Mouse (Mus musculus) skeletal muscle tissue, adult 2 months (tissue): ENCODE data around the gene C1ql3.

ENCODE experiments used
- DNase-seq: peaks from one replicate; pipeline ENCODE4 v3.0.0-alpha.2; 2012; ENCODE audit warnings: low read depth, low spot score

C1ql3 gene

DNA sequence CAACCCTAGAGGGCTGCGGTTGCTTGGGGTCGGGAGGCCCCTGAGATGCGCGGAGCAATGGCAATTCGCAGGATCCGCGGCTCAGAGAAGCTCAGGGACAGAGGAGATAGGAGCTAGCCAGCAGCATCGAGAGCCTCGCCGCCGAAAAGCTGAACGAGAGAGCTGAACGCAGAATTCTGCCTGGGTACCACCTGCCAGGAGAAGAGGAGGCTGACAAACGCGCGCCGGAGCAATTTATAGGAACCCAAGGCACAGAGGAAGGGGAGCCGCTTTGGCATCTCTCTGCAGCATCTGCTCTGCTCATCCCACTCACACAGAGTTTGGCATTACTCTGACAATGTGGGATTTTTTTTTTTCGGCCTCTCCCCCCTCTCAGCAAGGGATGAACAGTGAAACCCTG is at the start of gene C1ql3:
TSS of gene C1ql3 (minus strand) at position 335 of the 400 bp plus-strand sequence.
- DNase-seq = no peak

DNA sequence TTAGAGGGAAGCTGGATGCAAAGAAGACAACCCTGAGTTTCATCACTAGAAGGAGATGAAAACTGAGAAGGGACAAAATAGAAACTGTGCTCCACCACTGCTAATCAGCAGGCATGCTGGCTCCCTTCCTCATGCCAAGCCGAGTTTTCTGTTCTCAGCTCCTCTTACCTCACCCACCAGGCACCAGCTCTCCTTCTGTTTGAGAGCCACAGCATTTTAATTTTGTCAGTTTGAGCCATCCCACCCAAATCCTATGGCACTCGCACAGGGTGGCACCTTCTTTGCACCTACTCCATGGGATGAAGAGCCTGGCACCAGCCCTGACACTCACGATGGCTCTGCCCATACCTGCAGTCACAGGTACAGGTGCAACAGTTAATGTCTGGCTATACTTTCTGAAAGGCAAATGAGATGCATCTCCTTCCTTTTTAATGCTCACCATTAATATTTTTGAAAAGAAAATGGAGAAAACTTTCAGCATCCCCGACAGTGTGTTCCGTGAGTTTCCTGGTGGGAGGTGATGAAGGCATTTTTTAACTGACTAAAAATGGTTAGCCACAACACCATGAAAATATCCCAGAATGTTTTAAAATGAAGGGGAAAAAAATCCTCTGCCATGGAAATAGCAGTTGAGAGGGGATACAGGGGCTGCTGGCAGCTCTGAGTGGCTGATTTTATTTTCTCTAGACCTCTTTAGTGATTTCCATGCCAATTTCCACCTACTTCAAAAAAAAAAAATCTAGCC is 49.0 kb upstream of the C1ql3 start:
- DNase-seq = no peak

DNA sequence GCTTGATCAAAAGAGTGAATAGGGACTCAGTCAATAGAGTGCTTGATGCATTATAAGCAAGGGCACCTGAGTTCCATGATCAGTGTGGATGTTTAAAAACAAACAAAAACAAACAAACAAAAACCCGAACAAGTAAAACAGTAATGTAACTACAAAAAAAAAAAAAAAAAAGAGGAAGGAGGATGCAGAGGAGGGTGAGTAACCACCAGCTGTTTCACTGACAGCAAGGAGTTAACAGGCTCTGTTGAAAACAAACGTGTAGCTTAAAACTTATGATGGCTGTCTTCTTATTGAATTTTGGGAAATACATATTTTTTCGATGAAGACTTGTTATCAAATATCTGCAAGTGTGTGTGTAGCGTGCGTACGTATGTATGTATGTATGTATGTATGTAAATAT is 37.0 kb upstream of the C1ql3 start:
- DNase-seq = no peak

DNA sequence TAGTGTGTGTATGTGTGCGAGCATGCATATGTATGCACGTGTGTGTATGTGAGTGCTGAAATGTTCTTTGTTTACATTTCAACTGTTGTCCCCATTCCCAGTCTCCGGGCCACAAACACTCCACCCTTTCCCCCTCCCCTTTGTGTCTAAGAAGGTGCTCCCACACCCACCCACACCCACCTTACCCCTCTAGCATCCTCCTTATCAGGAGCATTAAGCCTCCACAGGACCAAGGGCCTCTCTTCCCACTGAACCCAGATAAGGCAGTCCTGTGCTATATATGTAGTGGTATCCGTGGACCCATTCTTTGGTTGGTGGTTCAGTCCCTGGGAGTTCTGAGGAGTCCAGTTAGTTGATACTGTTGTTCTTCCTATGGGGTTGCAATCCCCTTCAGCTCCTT is 32.9 kb upstream of the C1ql3 start:
- DNase-seq = no peak

DNA sequence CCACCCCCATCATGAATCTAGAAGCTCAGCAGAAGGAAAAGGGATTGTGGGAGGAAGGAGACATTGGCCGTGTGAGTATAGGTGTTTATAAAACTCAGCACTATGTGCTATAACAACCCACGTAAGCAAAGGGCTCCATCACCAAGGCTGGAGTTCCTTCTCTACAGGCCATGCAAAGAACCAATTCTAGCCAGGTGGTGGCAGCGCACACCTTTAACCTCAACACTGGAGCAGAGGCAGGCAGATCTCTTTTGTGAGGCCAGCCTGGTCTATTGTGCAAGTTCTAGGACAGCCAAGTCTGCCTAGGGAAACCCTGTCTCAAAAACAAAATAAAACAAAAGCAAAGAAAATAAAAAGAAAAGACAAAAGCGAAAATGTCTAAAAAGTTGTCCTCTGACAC is 28.2 kb upstream of the C1ql3 start:
- DNase-seq = no peak

DNA sequence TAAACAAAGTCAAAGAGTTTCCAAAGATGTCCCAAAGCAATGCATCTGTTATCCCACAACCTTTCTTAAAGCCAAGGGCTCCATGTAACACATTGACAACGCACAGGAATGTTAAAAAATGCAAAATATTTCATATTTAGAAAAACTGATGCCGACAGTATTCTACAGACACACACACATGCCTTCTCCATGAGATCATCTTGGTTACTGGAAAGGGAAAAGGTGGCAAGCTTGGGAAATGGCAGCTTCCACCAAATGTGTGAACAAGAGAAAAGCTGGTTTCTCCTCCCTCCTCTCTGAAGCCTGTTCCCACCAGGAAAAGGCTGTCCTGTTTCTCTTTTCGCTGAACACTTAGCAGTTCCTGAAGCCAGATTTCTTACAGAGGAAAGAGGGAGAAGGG is 27.2 kb upstream of the C1ql3 start:
- no peak for DNase-seq

DNA sequence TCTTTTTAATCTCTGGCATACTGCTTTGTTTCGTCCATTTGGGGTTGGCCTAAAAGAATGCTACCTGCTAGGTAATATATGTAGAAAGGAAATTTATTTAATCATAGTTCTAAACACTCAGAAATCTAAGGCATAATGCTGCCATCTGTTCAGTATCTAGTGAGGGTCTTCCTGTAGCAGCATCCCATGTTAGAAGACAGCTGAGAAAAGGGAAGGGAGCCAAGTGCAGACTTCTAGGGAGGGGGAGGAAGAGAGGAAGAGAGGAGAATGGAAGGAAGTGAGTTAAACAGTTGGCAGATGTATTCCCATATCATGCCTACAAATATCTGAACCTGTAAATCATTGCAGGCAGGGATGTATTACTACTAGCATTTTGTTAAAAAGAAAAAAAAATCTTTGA is 7.3 kb upstream of the C1ql3 start:
- no peak for DNase-seq

DNA sequence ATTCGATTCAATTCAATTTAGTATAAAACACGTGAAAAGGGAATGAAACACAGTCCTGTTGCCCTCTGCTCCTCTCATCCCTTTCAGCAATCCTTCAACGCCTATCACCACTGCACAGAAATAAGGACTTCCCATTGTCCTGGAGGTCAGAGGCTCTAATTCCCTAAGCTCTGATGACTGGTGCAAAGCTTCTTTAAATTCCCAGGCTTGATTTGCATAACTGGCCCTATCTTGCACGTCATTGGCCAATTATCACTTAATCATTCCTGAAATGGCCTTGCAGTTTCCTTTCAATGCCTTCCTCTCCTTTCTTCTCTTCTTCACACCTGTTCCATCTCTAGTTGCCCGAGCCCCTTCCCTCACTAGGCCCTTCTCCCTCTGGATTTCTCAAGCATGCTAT is 6.8 kb upstream of the C1ql3 start:
- no peak for DNase-seq

DNA sequence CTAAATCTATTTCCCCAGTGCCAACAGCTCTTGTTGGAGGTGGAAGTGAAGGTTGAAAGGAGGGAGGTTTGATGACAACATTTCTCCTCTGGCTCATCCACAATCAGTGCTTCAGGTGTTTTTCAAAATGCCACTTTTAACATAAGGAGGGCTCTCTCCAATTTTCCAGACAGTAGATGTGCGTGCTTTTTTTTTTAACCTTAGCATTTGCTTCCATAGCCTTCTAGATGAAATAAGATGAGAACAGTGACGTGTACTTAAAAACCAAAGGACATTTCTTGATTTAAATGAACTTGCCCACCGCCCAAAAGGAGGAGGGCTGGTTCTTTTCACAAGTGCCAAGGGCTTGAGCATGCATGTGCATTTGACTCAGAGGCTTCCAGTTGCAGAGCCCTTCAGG is 367 bp upstream of the C1ql3 start:
- no peak for DNase-seq

DNA sequence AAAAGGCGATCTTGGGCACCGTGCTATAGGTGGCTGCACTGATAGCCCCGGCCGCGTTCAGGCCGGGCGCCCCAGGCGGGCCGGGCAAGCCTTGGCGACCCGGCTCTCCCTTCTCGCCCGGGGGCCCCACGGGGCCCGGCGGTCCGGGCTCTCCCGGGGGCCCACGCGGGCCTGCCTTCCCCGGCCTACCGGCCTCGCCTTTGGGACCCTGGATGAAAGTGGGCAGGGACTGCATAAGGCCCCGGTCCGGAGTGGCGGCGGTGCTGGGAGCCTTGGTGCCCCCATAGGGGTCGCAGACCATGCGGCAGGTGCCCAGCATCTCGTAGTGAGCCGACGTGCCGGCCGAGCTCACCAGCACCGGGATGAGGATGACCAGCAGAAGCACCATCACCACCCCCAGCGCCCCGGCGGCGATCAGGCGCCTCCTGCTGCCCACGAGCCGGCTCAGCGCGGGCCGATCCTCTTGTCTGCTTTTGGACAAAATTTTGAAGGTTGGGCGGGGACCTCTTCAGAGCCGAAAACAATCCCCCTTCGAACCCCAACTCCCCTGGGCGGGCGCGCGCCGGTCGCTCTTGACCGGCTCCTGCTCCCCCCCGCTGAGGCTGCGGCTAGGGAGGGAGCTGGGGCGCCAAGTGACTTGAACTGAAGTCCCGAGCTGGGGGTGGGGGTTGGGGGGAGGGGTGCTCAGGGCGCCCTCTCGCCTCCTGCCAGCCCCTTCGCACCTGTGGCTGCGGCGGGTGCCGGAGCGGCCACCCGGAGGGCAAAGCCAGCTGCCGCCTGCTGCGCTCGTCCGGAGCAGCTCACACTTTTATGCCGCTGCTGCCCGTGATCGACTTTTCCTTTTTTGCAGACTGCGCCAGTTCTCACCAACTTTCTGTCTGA is 905 bp downstream of the C1ql3 start:
- no peak for DNase-seq

DNA sequence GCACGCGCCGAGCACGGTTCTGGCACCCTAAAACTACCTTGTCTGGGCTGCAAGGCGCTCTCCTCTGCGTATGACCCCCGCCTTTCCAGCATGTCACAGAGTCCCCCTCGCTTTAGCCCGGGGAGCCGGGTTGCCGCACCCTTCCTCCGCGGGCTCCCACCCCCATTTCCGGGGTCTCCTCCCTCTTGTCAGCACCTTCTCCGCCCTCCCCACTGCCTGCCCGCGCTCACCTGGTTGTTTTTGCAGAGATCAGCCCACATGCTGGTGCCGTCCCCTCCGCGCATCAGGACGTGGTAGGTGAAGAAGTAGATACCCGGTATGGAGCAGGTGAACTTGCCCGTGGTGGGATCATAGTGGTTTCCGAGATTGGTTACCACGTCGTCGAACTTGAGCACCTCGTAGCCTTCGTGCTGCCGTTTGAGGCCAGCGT is 1.6 kb downstream of the C1ql3 start:
- no peak for DNase-seq

DNA sequence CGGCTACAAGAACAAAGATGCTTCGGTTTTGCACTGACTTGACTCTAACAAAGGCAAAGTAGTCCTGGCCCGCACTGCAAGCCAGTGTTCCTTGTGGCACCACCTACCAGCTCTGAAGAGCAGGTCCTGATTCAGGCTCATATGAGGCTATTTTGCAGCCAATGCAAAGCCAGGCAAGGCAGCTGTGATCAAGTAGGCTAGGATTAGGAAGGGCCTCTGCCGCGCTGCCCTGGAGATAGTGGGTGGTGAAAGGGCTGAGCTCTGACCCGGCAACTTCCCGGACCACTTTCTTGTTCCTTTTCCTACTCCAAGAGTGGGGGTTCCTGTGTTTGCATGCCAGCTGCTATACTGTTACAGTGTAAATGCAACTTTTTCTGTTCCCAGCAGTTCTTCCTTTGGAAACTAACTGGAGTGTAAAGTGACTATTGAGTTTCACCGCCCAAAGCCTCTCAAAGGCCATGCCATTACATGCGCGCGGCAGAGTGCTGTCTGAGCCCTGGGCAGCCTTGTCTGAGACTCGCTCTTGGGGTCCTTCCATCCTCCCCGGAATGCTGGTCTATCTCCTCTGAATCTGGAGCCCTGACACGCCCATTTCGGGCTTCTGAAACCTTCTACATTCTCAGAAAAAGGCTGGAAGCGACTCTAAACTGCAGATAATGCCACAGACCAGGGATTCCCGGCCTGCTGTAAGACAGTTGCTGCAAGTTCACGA is 2.2 kb downstream of the C1ql3 start:
- DNase-seq = no peak

DNA sequence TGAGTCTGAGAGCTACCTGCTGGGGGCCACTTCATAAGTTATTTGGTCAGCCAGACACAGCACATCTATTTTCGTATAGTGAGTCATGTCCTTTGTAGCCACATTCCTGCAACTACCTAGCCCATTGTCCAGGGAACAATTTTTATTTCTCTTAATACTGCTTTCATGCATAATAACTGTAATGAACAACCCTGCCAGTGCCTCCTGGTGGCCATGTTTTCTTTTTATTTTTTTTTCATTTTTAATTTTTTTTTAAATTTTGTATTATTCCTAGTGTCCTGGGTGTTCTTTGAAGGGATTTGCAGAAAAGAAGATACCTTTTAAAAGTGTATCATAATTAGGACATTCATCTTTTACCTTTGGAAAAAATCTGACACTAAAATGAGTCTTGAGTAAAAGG is 3.2 kb downstream of the C1ql3 start:
- DNase-seq = no peak

DNA sequence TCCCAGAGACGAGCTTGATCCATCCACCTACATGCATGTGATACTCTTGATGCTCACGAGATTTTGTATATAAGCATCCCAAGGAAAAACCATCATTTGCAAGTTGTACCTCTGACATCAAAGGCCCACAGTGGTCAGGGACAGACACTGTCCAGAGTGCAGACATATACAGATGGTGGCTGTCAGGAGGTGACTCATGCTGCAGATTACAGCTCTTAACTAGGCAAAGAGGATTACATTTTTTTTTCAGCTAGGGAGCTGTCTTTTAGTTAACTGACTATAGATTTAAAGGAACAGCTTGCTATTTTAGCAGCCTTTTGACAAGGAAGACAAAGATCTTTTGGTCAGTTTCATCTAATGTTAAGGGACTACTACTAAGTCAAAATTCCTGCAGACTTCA is 11.6 kb downstream of the C1ql3 start:
- DNase-seq = no peak

DNA sequence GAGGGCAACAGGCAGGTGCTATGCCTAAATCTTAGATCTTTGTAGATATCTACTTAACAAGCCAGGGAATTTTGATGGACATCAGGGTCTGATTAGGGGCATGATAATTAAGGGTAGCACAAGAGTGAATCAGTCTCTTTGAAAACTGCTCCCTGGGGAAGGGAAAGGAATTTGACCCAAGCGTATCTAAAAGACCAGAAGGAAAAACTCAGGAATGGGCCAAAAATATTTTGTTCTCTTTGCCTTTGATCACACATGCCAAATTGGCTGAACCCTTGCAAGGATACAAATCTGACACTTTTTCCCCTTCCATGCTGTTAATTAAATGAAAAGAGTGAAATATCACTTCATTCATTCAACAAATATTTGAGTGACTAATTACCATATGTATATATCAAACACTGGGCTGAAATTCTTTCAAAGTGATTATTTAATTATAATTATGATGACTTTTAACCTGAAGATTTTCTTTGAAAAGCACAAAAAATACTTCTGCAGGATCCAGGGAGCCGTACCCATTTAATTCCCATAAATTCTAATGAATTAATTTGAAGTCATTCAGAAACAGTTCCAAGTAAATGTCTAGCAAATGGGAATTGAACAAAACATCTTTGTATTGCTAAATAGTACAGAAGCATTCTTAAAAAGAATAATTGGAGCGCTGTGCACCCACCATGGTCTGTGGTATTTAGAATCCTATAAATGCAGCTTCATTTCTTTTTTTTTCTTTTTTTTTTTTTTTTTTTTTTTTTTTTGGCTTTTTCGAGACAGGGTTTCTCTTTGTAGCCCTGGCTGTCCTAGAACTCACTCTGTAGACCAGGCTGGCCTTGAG is 26.5 kb downstream of the C1ql3 start:
- DNase-seq = no peak

DNA sequence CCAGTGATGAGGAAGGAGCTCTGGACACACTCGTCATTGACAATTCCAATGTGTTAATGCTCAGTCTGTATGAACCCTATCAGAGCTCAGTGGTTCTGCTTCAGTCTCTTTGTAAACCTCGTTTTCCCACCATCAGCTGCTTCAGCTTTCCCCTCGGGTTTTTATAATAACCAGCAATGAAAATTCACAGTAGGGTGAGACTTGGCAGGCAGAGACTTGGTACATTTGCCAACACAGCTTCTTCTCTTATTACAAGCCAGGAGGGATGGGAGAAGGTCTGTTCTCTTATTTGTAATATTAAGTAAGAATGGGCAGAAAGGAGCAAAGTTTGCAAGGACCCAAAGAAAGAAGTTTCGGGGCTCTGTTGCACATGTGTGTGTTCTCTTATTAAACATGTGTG is 32.8 kb downstream of the C1ql3 start:
- DNase-seq = no peak

DNA sequence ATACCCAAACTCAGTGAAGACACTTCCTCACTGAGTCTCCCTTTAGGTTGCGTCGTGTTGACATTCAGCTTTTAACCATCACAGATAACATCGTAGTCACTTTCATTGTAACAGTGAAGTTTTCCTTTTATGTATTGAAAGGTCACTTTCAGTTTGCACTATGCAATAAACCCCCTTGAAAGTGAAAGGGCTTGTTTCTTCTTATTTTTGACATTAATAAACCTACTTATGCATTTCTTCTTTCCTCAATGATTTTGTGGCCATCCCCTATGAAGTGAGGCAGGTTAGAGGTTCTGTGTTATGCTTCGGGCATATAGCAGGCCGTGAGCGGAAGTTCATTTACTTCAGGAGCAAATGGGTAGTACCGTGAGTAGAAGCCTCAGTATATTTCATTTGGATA is 34.2 kb downstream of the C1ql3 start:
- DNase-seq = no peak

DNA sequence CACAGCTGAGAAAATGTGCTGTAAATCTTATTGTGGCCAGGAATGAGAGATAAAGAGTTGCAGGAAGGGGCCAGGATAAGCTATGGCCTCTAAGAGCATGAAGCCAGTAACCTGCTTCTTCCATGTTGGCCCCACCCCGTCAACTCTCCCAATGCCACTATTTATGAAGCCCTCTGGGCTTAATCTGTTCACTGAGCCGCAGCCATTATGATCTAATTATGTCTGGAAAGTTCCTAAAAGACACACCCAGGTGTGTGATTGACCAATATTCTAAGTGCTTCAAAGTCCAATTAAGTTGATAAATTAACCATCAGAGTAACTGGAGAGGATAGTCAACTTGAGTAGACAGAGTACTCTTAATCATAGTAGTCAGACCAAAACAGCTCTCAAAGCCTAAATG is 37.9 kb downstream of the C1ql3 start:
- DNase-seq = no peak

DNA sequence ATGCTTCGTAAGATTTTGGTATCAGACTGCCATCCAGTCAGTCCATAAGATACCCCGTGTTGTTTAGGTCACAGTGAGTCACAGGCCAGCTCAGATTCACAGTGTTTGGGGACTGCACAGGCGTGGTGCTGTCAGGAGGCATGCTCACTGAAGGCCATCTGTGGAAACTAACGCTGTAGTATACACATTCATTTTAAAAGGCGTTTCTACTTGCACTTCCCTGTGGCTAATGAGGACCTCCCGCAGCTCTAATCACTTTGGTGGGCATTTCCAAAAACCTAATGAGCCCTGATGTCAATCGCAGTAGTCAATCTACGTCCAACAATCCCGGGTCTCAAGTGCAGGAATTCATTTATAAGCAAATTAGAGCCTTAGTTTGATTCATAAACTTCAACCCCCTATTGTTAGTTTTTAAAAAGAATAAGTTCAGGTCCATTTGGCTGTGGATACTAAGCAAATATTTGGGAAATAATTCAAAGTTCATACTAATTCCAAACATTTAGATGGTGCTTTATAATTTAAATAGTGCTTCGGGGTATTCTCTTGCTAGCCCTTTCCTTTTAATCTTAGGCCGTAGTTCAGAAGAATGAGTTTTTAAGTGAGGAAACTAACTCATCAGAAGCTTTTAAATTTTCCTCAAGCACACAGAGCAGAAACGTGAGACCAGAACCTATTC is 41.4 kb downstream of the C1ql3 start:
- no peak for DNase-seq

DNA sequence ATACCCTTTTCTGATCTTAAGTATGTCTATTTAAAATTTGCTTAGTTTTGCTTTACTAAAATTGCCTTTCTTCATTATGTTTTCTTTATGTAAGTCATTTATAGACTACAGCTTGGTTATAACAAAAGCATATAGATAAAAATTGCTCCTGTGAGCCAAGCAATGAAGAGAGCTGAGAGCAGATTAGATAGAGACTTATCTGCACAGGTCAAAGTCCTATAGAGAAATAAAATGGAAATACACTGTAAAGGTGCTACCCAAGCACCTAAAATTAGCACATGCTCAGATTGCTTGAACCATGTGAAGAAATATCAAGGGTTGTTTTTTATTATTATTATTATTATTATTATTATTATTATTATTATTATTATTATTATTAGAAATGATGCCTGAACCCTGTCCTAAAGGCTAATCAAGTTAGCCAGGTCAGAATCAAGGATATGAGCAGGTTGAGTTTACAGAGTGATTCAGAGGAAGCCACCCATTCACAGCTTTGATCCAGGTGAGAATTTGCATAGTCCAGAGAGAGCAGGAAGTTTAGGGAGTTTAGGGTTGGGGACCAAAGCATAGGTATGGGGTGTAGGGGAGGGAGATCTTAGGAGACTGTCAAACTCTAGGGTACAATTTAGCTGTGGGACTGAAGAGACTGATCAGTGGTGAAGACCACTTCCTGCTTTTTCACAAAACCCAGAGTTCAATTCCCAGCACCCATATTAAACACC is 54.7 kb downstream of the C1ql3 start:
- DNase-seq = no peak
